Mouse (Mus musculus) liver, adult 2 months (tissue): ENCODE measurements around the gene Ccs. TPM values are rescaled to one million over a fixed set of nuclear protein-coding genes. Genes with fewer than 3 reads are reported as not detected.

Source experiments
- DNase-seq: peaks from one replicate; pipeline ENCODE4 v3.0.0-alpha.2; 2011; ENCODE audit warnings: low read depth, low spot score; ENCODE audit errors: extremely low read depth
- H3K27ac ChIP-seq: fragments of 200-500 bp; replicated peaks from 2 replicates; pipeline ENCODE4 v1.5.1; 2012; ENCODE audit warnings: low read depth, mild to moderate bottlenecking, control low read depth, inconsistent platforms, low read length; ENCODE audit not compliant: insufficient read depth
- H3K27me3 ChIP-seq: fragments of 200-500 bp; 2 replicates; pipeline ENCODE4 v1.6.1; 2012; ENCODE audit warnings: mild to moderate bottlenecking, moderate library complexity, low read length, inconsistent platforms; ENCODE audit not compliant: control insufficient read depth, insufficient read depth
- H3K36me3 ChIP-seq: fragments of 200-500 bp; 2 replicates; pipeline ENCODE4 v1.6.1; 2012; ENCODE audit warnings: low read length, inconsistent platforms; ENCODE audit not compliant: control insufficient read depth, insufficient read depth
- H3K4me1 ChIP-seq: fragments of 200-500 bp; 2 replicates; pipeline ENCODE4 v1.6.1; 2011; ENCODE audit warnings: low read length; ENCODE audit not compliant: control insufficient read depth, insufficient read depth
- H3K4me3 ChIP-seq: fragments of 200-500 bp; 2 replicates; pipeline ENCODE4 v1.5.1; 2011; ENCODE audit warnings: low read depth, mild to moderate bottlenecking, control low read depth, low read length, moderate library complexity; ENCODE audit not compliant: insufficient read depth
- H3K79me2 ChIP-seq: fragments of 200-500 bp; 2 replicates; pipeline ENCODE4 v1.6.1; 2012; ENCODE audit warnings: inconsistent platforms, mild to moderate bottlenecking, low read length, moderate library complexity; ENCODE audit not compliant: control insufficient read depth, insufficient read depth
- H3K9ac ChIP-seq: fragments of 200-500 bp; 2 replicates; pipeline ENCODE4 v1.6.1; 2012; ENCODE audit warnings: low read depth, mild to moderate bottlenecking, control low read depth, inconsistent platforms, low read length
- CTCF ChIP-seq: fragments of 200-500 bp; IDR thresholded peaks from 2 replicates; pipeline ENCODE4 v1.5.1; 2011; ENCODE audit warnings: low read depth, low read length, control low read depth
- POLR2A ChIP-seq: fragments of 200-500 bp; IDR thresholded peaks from 2 replicates; pipeline ENCODE4 v1.6.1; 2011; ENCODE audit warnings: low read length, control low read depth; ENCODE audit not compliant: insufficient read depth; ENCODE audit errors: extremely low read depth
- WGBS: fragments of 180-500 bp; shearing (Covaris S2); methylation state at CpG from one replicate; pipeline ENCODE4 v1.1.7; 2018; 5-methylcytosine and 5-hydroxymethylcytosine counted together
- polyA plus RNA-seq: library from polyadenylated mRNA; depleted of rRNA; stranded (reverse); fragments of >200 nt; gene quantifications from 2 replicates; pipeline ENCODE4 v1.2.3, GENCODE M21; 2012
- total RNA-seq: library from RNA; depleted of rRNA; stranded (reverse); fragments of >200 nt; gene quantifications from 2 replicates; pipeline ENCODE4 v1.2.3, GENCODE M21; 2014

Ccs gene
- total and polyA plus RNA-seq, 2 experiments, result 174 to 245 TPM

DNA sequence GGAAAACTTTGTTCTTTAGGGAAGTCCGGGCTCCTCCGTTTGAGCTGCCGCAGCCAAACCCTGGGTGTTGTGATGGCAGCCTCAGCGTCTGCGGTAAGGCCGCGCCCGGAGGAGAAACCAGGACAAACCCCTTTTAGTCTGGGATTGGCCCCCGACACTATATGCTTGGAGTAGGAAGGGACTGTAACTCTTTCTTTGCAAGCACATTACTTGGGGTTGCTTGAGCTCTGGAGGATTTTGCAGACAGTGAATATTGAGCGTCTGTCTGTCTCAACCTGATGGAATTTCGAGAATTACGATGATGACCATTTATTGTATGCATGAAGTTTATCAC, 27.3 kb downstream of the Ccs start:
- Histone ChIP-seq H3K9ac (peak overlapping the region; percentile 82), H3K79me2 (peaks cover 29% of the 10 kb centered on the region; the same call in 1 of the 2 replicates), H3K4me1 (peaks cover 18% of the 10 kb centered on the region), H3K4me3 (peak overlapping the region; percentile 77), H3K27ac (peak overlapping the region; percentile 82), H3K27me3 (no peaks in the 10 kb centered on the region), H3K36me3 (no peaks in the 10 kb centered on the region)
- TF ChIP-seq POLR2A, result no peak
- no peak for TF ChIP-seq CTCF
- no peak for DNase-seq
- 4% methylated on average over 12 of the region's 12 CpGs for WGBS

DNA sequence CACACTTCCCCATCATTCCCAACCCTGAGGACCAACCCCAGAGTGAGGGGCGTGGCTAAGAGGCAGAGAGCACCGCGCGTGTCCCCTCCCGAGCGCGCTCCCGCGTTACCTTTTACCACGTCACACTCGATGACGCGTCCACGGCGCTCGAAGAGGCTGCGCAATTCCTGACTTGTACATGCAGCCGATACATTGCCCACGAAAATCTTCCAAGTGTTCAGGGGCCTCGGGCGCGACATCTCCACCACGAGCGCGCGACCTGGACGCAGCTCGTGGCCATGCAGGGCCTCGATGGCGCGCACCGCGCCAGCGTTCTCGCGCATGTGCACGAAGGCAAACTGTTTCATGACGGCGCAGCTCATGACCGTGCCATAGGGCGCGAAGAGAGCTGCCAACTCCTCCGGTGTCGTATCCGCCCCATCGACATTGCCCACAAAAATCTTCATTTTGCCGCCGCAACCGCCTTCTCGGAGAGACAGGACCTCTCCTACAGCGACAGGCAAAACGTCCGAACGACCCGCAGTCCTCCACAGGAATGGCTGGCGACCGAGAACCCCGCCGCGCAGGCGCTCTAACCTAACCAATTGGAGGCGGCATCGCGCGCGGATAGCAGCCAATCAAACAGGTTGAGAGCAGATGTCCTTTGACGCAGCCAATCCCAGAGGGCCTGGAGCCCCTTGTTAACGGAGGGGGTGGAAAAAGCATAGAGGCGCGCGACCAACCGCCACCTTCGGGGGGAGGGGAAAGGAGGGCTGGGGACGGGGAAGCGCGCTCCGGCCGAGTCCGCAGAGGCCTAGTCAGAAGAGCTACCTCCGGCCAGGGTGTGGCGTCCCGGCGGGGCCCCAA, 27.8 kb downstream of the Ccs start, which contains the start of the genes Gm21992 and Rbm14:
Gene Gm21992, minus strand, starts transcription at position 550 of the 846 bp plus-strand sequence.
Gene Rbm14, minus strand, starts transcription at position 572 of the 846 bp plus-strand sequence.
- Histone ChIP-seq H3K27ac (peak within 1 kb of the TSS; percentile 84), H3K4me3 (peak within 1 kb of the TSS; percentile 77), H3K36me3 (no peaks in the 10 kb centered on the region), H3K27me3 (no peaks in the 10 kb centered on the region), H3K4me1 (peaks cover 17% of the 10 kb centered on the region), H3K79me2 (peaks cover 31% of the 10 kb centered on the region; the same call in 1 of the 2 replicates), H3K9ac (peak within 1 kb of the TSS; percentile 82)
- TF ChIP-seq POLR2A (peak; percentile 96), CTCF (no peak)
- under 1% methylated on average over 83 of the region's 83 CpGs for WGBS
- DNase-seq, result peak; percentile 95

DNA sequence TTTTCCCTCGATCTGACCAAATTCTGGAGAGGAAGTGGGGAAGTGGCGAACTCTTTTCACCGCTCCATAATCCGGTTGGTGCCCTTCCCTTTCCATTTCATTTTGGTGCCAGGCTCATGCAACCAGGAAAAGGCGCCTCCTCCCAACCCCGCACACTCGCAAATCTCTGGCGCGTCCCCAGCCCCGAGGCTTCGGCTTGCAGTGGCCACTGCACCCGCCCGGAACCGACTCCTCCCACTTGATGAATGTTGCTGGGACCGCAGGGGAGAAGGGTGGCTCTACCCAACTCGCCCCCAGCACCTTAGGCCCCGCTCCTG, 28.4 kb downstream of the Ccs start:
- H3K4me1 ChIP-seq, result peaks cover 17% of the 10 kb centered on the region
- no peaks in the 10 kb centered on the region for H3K27me3 ChIP-seq
- H3K9ac ChIP-seq, result peak overlapping the region; percentile 81
- H3K79me2 ChIP-seq, result peaks cover 31% of the 10 kb centered on the region; the same call in 1 of the 2 replicates
- peak overlapping the region; percentile 65 for H3K4me3 ChIP-seq
- TF ChIP-seq CTCF, result no peak
- 0 out of 2 replicates have a peak, but pooled peaks have one; percentile 18 for TF ChIP-seq POLR2A
- no peaks in the 10 kb centered on the region for H3K36me3 ChIP-seq
- H3K27ac ChIP-seq, result peak overlapping the region; percentile 84
- WGBS, result under 1% methylated on average over 17 of the region's 17 CpGs
- DNase-seq, result no peak

DNA sequence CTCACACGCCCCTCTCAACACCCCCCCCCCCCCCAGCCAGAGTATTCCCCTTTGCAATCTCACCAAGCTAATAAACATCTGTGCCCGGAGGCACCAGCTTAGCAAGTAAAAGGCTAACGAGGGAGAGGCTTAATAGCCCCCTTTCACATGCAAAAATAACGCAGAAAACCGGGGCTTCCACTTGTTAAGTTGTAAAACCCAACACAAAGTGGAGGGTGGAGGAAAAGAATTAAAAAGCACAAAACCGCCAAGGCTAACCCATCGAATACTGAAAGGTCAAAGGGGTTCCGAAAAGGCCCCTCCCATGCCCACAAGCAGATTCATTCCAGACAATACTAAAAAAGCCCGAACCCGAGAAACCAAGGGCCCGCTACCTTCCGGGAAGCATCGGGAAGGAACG, 28.8 kb downstream of the Ccs start:
- H3K36me3 ChIP-seq, result no peaks in the 10 kb centered on the region
- H3K4me3 ChIP-seq, result peak overlapping the region; percentile 65
- peaks cover 31% of the 10 kb centered on the region; the same call in 1 of the 2 replicates for H3K79me2 ChIP-seq
- H3K4me1 ChIP-seq, result peaks cover 17% of the 10 kb centered on the region
- DNase-seq, result no peak
- H3K27ac ChIP-seq, result peak overlapping the region; percentile 84
- H3K27me3 ChIP-seq, result no peaks in the 10 kb centered on the region
- TF ChIP-seq POLR2A (no peak), CTCF (no peak)
- peak overlapping the region; percentile 81 for H3K9ac ChIP-seq
- WGBS, result under 1% methylated on average over 14 of the region's 14 CpGs

DNA sequence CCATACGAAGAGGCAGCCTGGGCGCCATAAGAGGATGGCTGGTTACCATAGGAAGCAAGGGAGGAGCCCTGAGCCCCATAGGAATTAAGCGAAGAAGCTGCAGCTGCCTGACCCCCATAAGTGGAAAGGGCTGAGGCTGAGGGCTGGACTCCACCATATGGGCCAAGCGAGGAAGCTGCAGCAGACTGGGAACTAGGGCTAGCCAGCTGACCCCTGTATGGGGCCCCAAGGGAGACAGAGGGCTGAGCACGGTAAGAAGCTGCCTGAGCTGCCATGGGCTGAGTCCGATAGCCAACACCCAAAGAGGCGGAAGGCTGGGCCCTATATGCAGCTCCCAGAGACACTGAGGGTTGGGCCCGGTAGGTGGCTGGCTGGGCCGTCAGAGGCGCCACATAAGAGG, 35.8 kb downstream of the Ccs start:
- no peaks in the 10 kb centered on the region for H3K27me3 ChIP-seq
- no peak overlapping the region for H3K4me3 ChIP-seq
- no peak for DNase-seq
- peaks cover 19% of the 10 kb centered on the region for H3K4me1 ChIP-seq
- H3K79me2 ChIP-seq, result peaks cover 63% of the 10 kb centered on the region
- no peak overlapping the region for H3K9ac ChIP-seq
- 91% methylated on average over 10 of the region's 10 CpGs for WGBS
- peaks cover 28% of the 10 kb centered on the region for H3K36me3 ChIP-seq
- no peak for TF ChIP-seq CTCF
- no peak for TF ChIP-seq POLR2A
- no peak overlapping the region for H3K27ac ChIP-seq

DNA sequence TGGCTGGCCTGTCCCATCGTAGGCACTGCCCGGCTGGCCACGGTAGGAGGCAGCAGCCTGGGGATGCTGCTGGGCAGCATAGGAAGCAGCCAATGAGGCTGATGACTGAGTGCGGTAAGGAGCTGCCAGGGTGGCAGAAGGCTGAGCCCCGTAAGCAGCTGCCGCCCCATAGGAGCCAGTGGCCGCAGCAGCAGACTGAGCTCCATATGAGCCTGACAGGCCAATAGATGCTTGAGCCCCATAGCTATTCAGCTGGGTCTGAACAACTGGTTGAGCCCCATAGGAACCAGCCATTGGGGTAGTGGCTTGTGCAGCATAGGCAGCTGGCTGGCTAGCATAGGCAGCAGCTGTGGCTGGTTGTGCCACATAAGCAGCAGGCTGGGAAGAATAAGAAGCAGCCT, 36.4 kb downstream of the Ccs start:
- 98% methylated on average over 7 of the region's 7 CpGs for WGBS
- H3K27ac ChIP-seq, result no peak overlapping the region
- H3K27me3 ChIP-seq, result no peaks in the 10 kb centered on the region
- TF ChIP-seq POLR2A, result no peak
- no peak for TF ChIP-seq CTCF
- H3K9ac ChIP-seq, result no peak overlapping the region
- H3K4me1 ChIP-seq, result peaks cover 15% of the 10 kb centered on the region
- H3K4me3 ChIP-seq, result no peak overlapping the region
- peaks cover 28% of the 10 kb centered on the region for H3K36me3 ChIP-seq
- peaks cover 59% of the 10 kb centered on the region for H3K79me2 ChIP-seq
- DNase-seq, result no peak
